Mouse (Mus musculus): ENCODE data around the gene Lhx9.

- no peak for TF ChIP-seq CTCF (IDR thresholded peaks at IDR 0.05; ENCODE audit: low read depth, low read length)
- TF ChIP-seq POLR2A (IDR thresholded peaks at IDR 0.05; ENCODE audit: insufficient read depth, low read length): no peak
These were observed 351 bp downstream of the Lhx9 start for GRCm38 (mm10) chr1:138848026-138848425.
